Mouse (Mus musculus): ENCODE results near the gene Nhlh1. TPM values are rescaled to one million over a fixed set of nuclear protein-coding genes. Genes with fewer than 3 reads are reported as not detected.

Nhlh1 gene
- total and polyA plus RNA-seq, 2 experiments from 2014 or later: 2.4 to 17.3 TPM

GRCm38 (mm10) chr1:172018336-172019311 lies 38.7 kb downstream of the Nhlh1 start:
- 57% methylated on average over 9 of the region's 9 CpGs for WGBS
- no peak for TF ChIP-seq CTCF (IDR thresholded peaks at IDR 0.05; ENCODE audit: low read depth)
- H3K4me1 ChIP-seq (ENCODE audit: insufficient read depth, low read length): peaks cover 48% of the 10 kb centered on the region
- no peak overlapping the region for H3K9ac ChIP-seq (replicated peaks; ENCODE audit: low read length)
- peak overlapping the region; percentile 71; the same call in 1 of the 2 replicates for H3K27ac ChIP-seq
- H3K36me3 ChIP-seq (ENCODE audit: insufficient read depth, low read length): no peaks in the 10 kb centered on the region
- ATAC-seq (no peak), DNase-seq (ENCODE audit: low spot score) (no peak)
- no peak overlapping the region for H3K4me3 ChIP-seq (ENCODE audit: low read length)
- no peaks in the 10 kb centered on the region for H3K27me3 ChIP-seq (ENCODE audit: insufficient read depth, low read length)
- H3K9me3 ChIP-seq (ENCODE audit: low read length): no peaks in the 10 kb centered on the region
- H3K4me2 ChIP-seq (ENCODE audit: low read depth, low read length): no peak overlapping the region

DNA sequence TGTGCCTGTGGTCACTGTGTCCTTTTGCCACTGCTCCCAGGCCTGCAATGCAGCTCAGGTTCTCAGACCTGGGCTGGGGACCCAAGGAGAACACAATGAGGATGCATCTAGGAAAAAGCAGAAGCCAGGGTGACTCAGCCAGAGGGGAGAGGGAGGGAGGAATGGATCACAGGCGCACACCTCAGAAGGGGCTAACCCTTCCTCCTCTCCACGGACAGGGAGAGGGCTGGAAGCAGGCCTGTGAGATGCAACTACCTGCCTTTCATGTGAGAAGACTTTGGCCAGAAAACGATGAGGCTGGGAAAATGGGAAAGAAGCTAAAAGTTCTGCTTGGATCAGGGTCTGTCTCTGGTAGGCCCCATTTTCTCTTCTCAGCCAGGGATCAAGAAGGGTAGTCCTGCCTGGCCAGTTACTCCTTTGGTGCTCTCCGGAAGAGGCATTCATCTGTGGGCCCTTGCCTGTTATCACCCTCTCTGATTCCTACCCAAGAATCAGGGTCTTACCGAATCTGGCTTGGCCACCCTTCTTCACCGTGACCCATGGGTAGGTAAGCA lies 39.8 kb downstream of the Nhlh1 start:
- 39% methylated on average over 6 of the region's 6 CpGs for WGBS
- H3K27me3 ChIP-seq (ENCODE audit: insufficient read depth, low read length): no peaks in the 10 kb centered on the region

GRCm38 (mm10) chr1:172016660-172017516 lies 40.5 kb downstream of the Nhlh1 start:
- ATAC-seq: peak; percentile 77
- Histone ChIP-seq H3K36me3 (ENCODE audit: insufficient read depth, low read length) (no peaks in the 10 kb centered on the region), H3K9ac (replicated peaks; ENCODE audit: low read length) (peak overlapping the region; percentile 21; the same call in 1 of the 2 replicates), H3K9me3 (ENCODE audit: low read length) (no peaks in the 10 kb centered on the region), H3K27me3 (ENCODE audit: insufficient read depth, low read length) (no peaks in the 10 kb centered on the region), H3K4me2 (ENCODE audit: low read depth, low read length) (no peak overlapping the region; the same call in none of the 2 replicates), H3K4me3 (ENCODE audit: low read length) (no peak overlapping the region), H3K27ac (peak overlapping the region; percentile 71), H3K4me1 (ENCODE audit: insufficient read depth, low read length) (peaks cover 43% of the 10 kb centered on the region)
- DNase-seq (ENCODE audit: low spot score): peak; percentile 83
- no peak for TF ChIP-seq CTCF (IDR thresholded peaks at IDR 0.05; ENCODE audit: low read depth)
- WGBS: 6% methylated on average over 6 of the region's 6 CpGs

More for the DNA sequence above, 39.8 kb downstream of the Nhlh1 start:
- DNase-seq (ENCODE audit: low spot score) (no peak), ATAC-seq (no peak)
- Histone ChIP-seq H3K9ac (replicated peaks; ENCODE audit: low read length) (peak overlapping the region; percentile 21; the same call in 1 of the 2 replicates), H3K4me1 (ENCODE audit: insufficient read depth, low read length) (peaks cover 48% of the 10 kb centered on the region), H3K4me3 (ENCODE audit: low read length) (no peak overlapping the region), H3K36me3 (ENCODE audit: insufficient read depth, low read length) (no peaks in the 10 kb centered on the region), H3K27ac (peak overlapping the region; percentile 71), H3K4me2 (ENCODE audit: low read depth, low read length) (no peak overlapping the region; the same call in 1 of the 2 replicates), H3K9me3 (ENCODE audit: low read length) (no peaks in the 10 kb centered on the region)
- TF ChIP-seq CTCF (IDR thresholded peaks at IDR 0.05; ENCODE audit: low read depth): no peak

GRCm38 (mm10) chr1:172016031-172016430 lies 41.3 kb downstream of the Nhlh1 start:
- Histone ChIP-seq H3K4me1 (ENCODE audit: insufficient read depth, low read length) (peaks cover 43% of the 10 kb centered on the region), H3K9ac (replicated peaks; ENCODE audit: low read length) (no peak overlapping the region), H3K4me2 (ENCODE audit: low read depth, low read length) (peak overlapping the region; percentile 6; the same call in 1 of the 2 replicates), H3K27ac (peak overlapping the region; percentile 59), H3K4me3 (ENCODE audit: low read length) (no peak overlapping the region), H3K36me3 (ENCODE audit: insufficient read depth, low read length) (0 out of 2 replicates have a peak, but pooled peaks cover 6% of the 10 kb centered on the region), H3K27me3 (ENCODE audit: insufficient read depth, low read length) (no peaks in the 10 kb centered on the region), H3K9me3 (ENCODE audit: low read length) (no peaks in the 10 kb centered on the region)
- WGBS: 46% methylated on average over 8 of the region's 8 CpGs
- TF ChIP-seq CTCF (IDR thresholded peaks at IDR 0.05; ENCODE audit: low read depth): no peak
- ATAC-seq (no peak), DNase-seq (ENCODE audit: low spot score) (no peak)

DNA sequence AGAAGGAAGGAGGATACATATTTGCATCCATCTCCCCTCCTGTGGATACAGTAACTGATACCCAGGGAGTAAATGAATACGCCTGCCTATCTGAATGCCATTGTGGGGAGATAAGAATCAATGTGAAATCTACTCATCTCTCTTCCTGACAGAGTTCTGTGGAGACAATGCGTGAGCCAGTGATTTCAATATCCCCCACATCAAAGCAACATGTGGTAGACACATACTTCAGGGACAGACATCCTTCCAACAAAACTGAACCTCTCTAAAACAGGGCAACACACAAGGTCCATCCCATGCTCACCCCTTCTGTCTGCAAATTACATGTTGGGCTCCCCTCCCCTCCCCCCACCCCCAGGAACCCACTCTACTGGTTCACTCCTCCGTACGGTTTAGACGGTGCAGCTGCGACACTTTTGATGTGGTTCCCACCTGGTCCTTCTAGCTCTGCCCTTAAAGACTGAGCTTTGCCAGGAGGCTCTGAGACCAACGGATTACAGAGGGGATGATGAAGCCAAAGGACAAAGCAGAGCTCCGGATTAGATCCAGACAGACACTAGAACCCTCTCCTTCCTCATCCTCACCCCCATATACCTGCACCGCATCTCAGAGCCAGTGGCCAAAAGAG lies 41.9 kb downstream of the Nhlh1 start:
- H3K9me3 ChIP-seq (ENCODE audit: low read length): no peaks in the 10 kb centered on the region
- ATAC-seq (no peak), DNase-seq (ENCODE audit: low spot score) (no peak)
- H3K4me1 ChIP-seq (ENCODE audit: insufficient read depth, low read length): peaks cover 40% of the 10 kb centered on the region
- peaks cover 12% of the 10 kb centered on the region; the same call in 1 of the 2 replicates for H3K36me3 ChIP-seq (ENCODE audit: insufficient read depth, low read length)
- H3K27me3 ChIP-seq (ENCODE audit: insufficient read depth, low read length): no peaks in the 10 kb centered on the region
- no peak overlapping the region for H3K9ac ChIP-seq (replicated peaks; ENCODE audit: low read length)
- H3K4me3 ChIP-seq (ENCODE audit: low read length): no peak overlapping the region
- 33% methylated on average over 9 of the region's 9 CpGs for WGBS
- H3K27ac ChIP-seq: peak overlapping the region; percentile 37; the same call in 1 of the 2 replicates
- H3K4me2 ChIP-seq (ENCODE audit: low read depth, low read length): 0 out of 2 replicates have a peak overlapping the region, but pooled peaks have one; percentile 6
- TF ChIP-seq CTCF (IDR thresholded peaks at IDR 0.05; ENCODE audit: low read depth): no peak

Data from hindbrain, postnatal 0 days (tissue).